Mouse (Mus musculus) mouse embryonic stem cell (cell line): ENCODE measurements at regions not wholly inside any gene's neighbourhood (a gene's known extent, or its start where the extent isn't known, plus 50 kb on each side); places are given as distances from the start of the nearest gene placed in this dataset.

Source experiments
- in situ Hi-C, 2 experiments: fragments of 300-500 bp; cut with MboI; formaldehyde crosslinking; loops; 1 replicate in 1 of 2; 3 replicates in 1 of 2; pipeline ENCODE4 v1.14.3; 2019 to 2020; ENCODE audit warnings: low sequenced_read_pairs in 2 of 2, low pct_unique_long_range_greater_than_20kb in 1 of 2, mixed read lengths in 1 of 2; ENCODE audit not compliant: unreplicated experiment in 1 of 2

- in situ Hi-C loops = no loop called here
These were observed 53.9 kb upstream of the Fmo9 start for GRCm38 (mm10) chr1:166735545-166735944.

DNA sequence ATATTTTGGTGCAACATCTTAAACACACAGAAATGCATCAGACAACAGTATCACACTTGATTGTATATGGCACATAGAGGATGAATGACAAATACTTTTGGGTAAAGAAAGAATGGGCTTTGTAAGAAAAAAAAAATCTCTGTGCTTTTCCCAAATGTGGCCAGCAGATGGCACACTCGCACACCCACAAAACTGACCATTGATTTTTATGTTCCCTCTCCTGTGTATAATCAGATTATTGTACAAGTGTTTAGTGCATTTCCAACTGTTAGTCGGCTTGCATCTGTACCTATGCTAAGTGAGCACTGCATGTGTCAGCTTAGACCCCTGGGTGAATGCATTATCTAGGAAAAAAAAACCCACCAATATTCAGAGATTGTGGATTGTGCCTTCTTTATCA lies 56.4 kb upstream of the Fmo9 start:
- in situ Hi-C loops = no loop called here

DNA sequence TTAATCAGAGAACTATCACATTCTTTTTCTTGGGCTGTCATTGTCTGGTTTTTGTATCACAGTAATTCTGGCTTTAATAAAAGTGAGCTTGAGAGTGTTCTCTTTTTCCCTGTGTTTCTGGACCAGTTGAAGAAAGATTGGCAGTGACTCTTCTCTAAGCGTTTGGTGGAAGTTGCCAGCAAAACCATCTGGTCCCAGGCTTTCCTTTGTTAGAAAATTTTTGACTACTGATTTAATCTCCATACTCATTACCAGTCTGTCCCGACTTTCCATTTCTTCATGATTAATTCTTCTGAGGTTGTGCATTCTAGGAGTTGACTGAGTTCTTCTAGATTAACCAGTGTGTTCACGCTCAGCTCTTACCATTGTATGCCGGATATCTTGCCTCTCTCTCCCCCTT lies 68.6 kb upstream of the Fmo9 start:
- in situ Hi-C loops = loop anchor here in 1 of 2 experiments (25.0 kb wide), 1 partner anchor 163 kb away; no protein-coding TSS in a partner anchor

DNA sequence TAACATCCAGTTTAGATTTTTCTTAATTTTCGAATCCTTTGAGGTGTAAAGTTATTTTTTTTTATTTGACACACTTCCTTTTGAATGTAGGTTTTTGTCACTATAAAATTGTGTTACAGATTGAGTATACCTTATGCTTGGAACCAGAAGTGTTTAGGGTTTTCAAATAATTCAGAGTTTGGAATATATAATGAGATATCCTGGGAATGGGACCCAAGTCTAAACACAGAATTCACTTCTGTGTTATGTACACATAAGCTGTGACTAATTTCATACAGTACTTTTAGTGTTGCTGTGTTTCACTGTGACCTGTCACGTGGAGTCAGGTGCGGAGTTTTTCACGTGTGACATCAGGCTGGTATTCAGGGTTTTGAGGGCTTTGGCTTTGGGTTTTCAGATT lies 69.1 kb upstream of the Fmo9 start:
- in situ Hi-C loops = loop anchor here in 1 of 2 experiments (25.0 kb wide), 1 partner anchor 163 kb away; no protein-coding TSS in a partner anchor

- in situ Hi-C loops = loop anchor here in 1 of 2 experiments (25.0 kb wide), 1 partner anchor 164 kb away; no protein-coding TSS in a partner anchor
These were observed 69.8 kb upstream of the Fmo9 start for GRCm38 (mm10) chr1:166751436-166751835.

DNA sequence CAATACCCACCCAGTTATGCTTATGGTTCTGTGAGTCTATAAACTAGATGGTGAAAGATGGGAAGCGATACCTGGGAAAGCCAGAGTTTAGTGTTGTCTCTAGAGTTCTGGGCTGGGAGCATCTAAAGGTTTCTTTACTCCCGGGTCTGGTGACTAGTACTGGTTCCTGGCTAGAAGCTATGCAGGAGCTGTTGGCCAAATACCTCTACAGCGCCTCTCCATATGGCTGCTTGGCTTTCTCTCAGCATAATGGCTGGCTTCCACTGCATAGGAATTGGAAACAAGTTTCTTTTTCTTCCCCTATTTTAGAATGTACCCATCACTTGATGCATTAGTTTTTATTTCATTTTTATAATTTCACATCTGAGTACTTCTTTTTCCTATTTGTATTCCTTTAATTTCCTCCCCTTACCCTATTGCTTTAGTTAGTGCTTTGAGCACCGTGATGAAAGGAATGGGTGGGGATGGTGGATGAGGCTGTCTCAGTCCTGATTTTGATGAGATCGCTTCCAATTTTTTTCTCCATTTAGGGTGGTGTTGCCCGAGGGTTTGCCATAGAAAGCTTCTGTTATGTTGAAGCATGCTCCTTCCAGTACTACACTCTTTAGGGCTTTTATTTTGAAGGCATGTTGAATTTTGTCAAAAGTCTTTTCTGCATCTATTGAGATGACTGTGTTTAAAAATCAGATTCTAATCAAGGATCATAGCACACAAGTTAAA lies 71.5 kb upstream of the Fmo9 start:
- in situ Hi-C loops = loop anchor here in 1 of 2 experiments (25.0 kb wide), 1 partner anchor 166 kb away; no protein-coding TSS in a partner anchor

DNA sequence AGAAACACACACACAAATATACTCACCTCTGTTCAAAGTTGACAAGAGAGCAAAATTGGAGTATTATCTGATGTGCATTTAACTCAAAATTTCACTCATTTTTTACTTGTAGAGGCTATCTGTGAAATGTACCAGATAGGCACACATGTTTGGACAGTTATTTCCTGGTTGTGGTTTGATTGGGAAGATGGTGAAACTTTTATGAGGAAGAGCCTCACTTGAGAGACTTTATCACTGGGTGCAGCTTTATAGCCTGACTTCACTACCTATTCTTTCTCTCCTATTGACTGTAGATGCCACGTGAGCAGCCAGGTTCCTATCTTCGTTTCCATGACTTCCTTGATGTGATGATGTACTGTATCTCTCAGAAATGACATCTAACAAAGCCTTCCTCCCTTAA lies 77.3 kb upstream of the Fmo9 start:
- in situ Hi-C loops = loop anchor here in 1 of 2 experiments (25.0 kb wide), 1 partner anchor 172 kb away; no protein-coding TSS in a partner anchor

- in situ Hi-C loops = loop anchor here in 1 of 2 experiments (25.0 kb wide), 1 partner anchor 186 kb away; no protein-coding TSS in a partner anchor
These were observed 91.5 kb upstream of the Fmo9 start for GRCm38 (mm10) chr1:166773114-166773513.

- in situ Hi-C loops = no loop called here
These were observed 100.5 kb upstream of the Fmo9 start for GRCm38 (mm10) chr1:166782106-166782505.

- in situ Hi-C loops = no loop called here
These were observed 106.3 kb upstream of the Fmo9 start for GRCm38 (mm10) chr1:166787945-166788344.

GRCm38 (mm10) chr1:166788824-166789399 lies 107.3 kb upstream of the Fmo9 start:
- in situ Hi-C loops = no loop called here

GRCm38 (mm10) chr1:166793052-166793716 lies 111.5 kb upstream of the Fmo9 start:
- in situ Hi-C loops = no loop called here

DNA sequence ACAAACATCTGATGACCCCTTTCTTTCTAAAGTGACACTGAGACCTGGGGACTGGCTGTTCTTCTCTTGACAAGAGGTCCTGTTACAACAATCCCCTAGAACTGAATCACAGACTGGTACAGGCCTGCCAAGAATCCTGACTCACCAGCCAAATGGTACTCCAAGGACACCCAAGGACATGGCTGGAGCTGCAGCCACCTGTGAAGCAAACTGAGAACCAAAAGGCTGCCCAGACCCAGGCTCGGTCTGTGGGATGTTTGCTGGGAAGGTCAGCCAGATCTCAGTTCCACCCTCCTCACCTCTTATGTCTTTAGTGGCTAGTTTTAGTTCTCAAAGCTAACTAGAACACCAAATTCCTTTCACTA lies 112.1 kb upstream of the Fmo9 start:
- in situ Hi-C loops = no loop called here

DNA sequence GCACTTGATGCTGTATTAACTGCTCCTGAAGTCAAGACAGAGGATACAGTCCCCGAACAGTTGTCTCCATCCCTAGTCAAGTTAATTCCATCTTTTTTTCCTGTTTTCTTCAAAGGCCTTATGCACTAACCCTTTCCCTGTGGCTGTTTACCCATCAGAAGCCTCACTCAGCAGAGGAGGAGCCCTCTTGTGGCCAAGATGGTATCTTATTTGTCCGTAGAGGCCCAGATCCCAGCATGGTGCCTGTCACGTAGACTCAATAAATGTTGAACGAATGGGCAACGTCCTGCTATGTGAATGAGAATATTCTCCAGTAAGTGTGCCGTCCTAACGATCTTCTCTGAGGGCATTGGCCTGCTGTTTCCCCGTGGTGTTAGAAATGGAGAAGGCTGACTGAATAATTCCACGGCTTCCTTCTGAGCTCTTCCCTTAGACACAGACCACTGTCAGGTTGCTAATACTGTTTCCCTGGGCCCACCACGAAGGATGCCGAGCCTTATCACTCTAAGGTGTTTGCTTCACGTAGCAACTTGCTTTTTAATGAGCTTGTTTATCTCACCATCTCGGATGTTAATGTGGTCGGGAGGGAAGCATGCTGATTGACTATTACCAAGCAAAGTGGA lies 113.1 kb upstream of the Fmo9 start:
- in situ Hi-C loops = no loop called here

- in situ Hi-C loops = no loop called here
These were observed 114.0 kb upstream of the Fmo9 start for GRCm38 (mm10) chr1:166795613-166796012.

- in situ Hi-C loops = no loop called here
These were observed 114.8 kb upstream of the Fmo9 start for GRCm38 (mm10) chr1:166796362-166796925.

- in situ Hi-C loops = no loop called here
These were observed 115.3 kb upstream of the Fmo9 start for GRCm38 (mm10) chr1:166796931-166797330.

DNA sequence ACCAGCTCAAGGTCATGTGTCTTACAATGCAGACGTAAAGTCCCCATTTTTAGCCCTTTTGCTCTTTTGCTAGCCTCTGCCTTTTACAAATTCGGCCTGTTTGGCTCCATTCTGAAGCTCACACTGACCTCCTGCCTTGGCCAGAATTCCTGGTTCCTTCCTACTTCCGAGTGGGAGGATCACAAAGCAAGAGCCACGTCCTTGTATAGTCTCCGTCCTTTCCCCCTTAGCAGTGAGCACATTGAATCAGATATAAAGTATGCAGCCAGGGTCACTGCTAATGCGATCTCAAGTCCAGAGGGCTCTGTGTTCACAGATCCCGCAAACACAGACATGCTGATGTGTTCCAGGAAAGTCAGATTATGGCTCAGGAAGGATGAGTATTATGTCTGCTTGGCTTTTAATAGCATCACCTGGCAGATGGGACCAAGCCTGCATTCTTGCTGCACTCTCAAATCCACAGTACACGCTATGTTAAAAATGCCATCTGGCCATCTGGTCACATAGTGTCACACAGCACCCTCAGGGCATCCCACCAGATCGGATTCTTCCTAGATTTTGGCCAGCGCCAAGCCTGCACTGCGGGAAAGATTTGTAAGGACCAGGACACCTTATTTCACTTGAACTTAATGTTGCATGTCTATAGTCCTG lies 119.4 kb upstream of the Fmo9 start:
- in situ Hi-C loops = no loop called here
